Mouse (Mus musculus): ENCODE measurements around the gene 9930022D16Rik. TPM values are rescaled to one million over a fixed set of nuclear protein-coding genes. Genes with fewer than 3 reads are reported as not detected.

Gene 9930022D16Rik
- polyA plus RNA-seq, 1 experiment from 2014 or later: not detected

GRCm38 (mm10) chr11:109440641-109441040 is 26.9 kb downstream of the 9930022D16Rik start:
- 62% methylated on average over 4 of the region's 4 CpGs for WGBS
- peak overlapping the region; percentile 69; the same call in 1 of the 2 replicates for H3K4me2 ChIP-seq
- H3K4me1 ChIP-seq: peaks cover 12% of the 10 kb centered on the region
- no peaks in the 10 kb centered on the region for H3K27me3 ChIP-seq (replicated peaks)
- no peak overlapping the region for H3K27ac ChIP-seq
- no peaks in the 10 kb centered on the region for H3K9me3 ChIP-seq
- no peak overlapping the region for H3K9ac ChIP-seq
- H3K4me3 ChIP-seq: peak overlapping the region; percentile 40; the same call in 1 of the 2 replicates
- H3K36me3 ChIP-seq (replicated peaks): peaks cover 2% of the 10 kb centered on the region; the same call in 1 of the 2 replicates
- ATAC-seq (replicated peaks): no peak; the same call in 1 of the 2 replicates

GRCm38 (mm10) chr11:109441119-109441518 is 27.4 kb downstream of the 9930022D16Rik start:
- Histone ChIP-seq H3K4me1 (peaks cover 12% of the 10 kb centered on the region), H3K36me3 (replicated peaks) (no peaks in the 10 kb centered on the region), H3K4me3 (no peak overlapping the region), H3K9me3 (no peaks in the 10 kb centered on the region), H3K27ac (no peak overlapping the region), H3K9ac (no peak overlapping the region), H3K4me2 (no peak overlapping the region), H3K27me3 (replicated peaks) (no peaks in the 10 kb centered on the region)
- ATAC-seq (replicated peaks): no peak
- WGBS: 57% methylated on average over 3 of the region's 3 CpGs

DNA sequence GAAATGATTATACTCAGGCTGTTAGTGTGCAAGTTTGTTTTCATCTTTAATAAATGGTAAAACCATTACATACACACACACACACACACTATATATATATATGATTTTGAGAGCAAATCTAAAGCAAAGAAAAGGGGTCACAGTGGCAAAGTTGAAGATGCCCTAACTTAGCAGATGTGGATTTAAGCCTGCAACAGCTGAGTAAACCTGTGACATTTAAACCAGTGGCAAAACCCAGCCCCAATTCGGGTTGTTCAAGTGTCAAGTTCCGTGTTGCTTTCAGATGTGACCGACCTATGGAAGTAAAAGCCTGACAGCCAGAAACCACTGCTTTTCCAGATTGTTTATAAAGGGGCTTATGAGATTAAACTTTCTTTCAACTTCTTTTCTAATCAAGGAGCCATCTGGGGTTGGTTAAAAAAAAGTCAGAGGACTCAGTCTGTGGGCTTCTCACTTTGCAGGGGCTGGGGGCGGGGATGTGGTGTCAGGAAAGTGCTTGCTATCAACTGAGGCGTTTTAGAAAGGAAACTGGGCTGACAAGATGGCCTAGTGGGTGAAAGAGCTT is 28.5 kb downstream of the 9930022D16Rik start:
- Histone ChIP-seq H3K4me1 (peaks cover 12% of the 10 kb centered on the region), H3K9ac (no peak overlapping the region), H3K4me2 (no peak overlapping the region), H3K27ac (no peak overlapping the region), H3K27me3 (replicated peaks) (no peaks in the 10 kb centered on the region), H3K36me3 (replicated peaks) (no peaks in the 10 kb centered on the region), H3K9me3 (no peaks in the 10 kb centered on the region), H3K4me3 (no peak overlapping the region)
- WGBS: 60% methylated on average over 5 of the region's 5 CpGs
- ATAC-seq (replicated peaks): no peak

DNA sequence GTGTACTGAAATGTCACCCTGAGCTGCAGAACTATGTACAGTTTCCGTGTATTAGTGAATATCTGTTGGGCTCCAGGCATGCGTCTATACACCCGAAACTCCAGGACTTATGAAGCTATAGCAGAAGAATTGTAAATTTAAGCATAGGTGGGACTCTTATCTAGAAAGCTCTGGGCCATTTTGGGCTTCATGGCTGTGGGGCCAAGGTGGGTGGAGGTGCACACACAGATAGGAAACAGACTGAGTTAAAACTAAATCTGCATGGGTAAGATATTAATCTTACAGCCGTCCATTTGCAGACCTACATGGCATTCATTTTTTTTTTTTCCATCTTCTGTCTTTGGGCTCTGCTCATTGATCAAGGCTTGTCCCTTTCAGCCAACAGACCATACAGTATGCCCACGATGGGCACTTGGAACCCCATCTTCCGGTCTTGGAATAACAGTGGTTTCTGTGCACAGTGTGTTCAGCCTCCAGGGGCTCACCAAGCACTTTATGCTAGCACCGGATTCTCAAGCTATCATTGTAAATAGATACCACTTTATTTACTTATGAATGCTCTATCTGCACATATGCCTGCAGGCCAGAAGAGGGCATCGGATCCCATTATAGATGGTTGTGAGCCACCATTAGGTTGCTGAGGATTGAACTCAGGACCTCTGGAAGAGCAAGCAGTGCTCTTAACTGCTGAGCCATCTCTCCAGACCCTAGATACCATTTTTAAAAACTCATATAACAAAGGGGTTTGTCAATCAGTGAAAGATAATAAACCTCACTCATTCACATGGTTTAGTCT is 29.9 kb downstream of the 9930022D16Rik start:
- ATAC-seq (replicated peaks): no peak
- no peaks in the 10 kb centered on the region for H3K27me3 ChIP-seq (replicated peaks)
- WGBS: 92% methylated on average over 8 of the region's 8 CpGs
- H3K9ac ChIP-seq: no peak overlapping the region
- no peak overlapping the region for H3K4me3 ChIP-seq
- H3K36me3 ChIP-seq (replicated peaks): no peaks in the 10 kb centered on the region
- H3K4me1 ChIP-seq: peaks cover 12% of the 10 kb centered on the region
- H3K9me3 ChIP-seq: no peaks in the 10 kb centered on the region
- H3K27ac ChIP-seq: no peak overlapping the region
- H3K4me2 ChIP-seq: no peak overlapping the region

DNA sequence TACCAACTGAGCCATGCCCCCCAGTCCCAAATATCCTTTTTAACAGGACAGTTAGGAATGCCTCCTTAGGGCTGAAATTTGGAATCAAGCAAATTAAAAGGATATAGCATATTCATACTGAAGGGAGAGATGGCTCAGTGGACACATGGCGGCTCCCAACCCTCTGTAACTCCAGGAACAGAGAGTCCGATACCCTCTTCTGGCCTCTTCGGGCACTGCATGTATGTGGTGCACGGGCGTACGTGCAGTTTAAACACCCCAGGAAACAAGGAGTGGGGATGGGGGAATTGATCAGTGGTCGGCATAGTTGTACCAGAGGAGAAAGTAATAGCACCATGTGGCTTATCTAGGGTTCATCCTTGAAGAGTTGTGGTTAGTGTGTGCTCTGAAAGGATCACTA is 30.9 kb downstream of the 9930022D16Rik start:
- no peaks in the 10 kb centered on the region for H3K27me3 ChIP-seq (replicated peaks)
- H3K4me2 ChIP-seq: no peak overlapping the region
- no peak overlapping the region for H3K9ac ChIP-seq
- WGBS: 48% methylated on average over 7 of the region's 7 CpGs
- H3K4me3 ChIP-seq: no peak overlapping the region
- H3K27ac ChIP-seq: no peak overlapping the region
- no peaks in the 10 kb centered on the region for H3K36me3 ChIP-seq (replicated peaks)
- H3K9me3 ChIP-seq: no peaks in the 10 kb centered on the region
- no peak for ATAC-seq (replicated peaks)
- peaks cover 8% of the 10 kb centered on the region for H3K4me1 ChIP-seq

DNA sequence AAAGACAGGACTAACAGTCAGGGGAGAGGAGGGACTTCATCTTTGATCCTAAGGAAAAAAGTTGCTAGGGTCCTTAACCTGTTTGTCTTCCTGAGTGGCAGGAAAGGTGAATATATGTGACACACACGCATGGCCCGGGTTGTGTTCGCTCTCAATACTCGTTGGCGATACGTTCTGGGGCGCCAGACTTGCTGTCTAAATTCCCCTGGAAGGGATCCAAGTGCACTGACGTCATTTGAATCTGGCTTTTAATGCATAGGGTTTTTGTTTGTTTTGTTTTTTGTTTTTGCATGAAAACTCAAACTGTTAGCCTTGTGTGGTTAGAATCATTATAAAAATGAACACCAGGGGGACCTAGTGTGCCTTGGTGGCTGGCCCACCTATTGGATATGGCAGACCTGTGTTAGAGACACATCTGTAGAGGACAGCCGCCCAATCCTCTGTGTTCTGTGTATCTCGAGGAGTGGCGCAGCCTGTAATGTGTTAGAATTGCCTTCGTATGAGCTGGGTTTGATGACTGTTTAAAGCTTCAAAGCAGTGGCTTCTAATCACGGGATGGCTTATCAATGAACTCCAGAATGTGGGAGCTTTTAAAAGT is 31.8 kb downstream of the 9930022D16Rik start:
- H3K36me3 ChIP-seq (replicated peaks): no peaks in the 10 kb centered on the region
- no peak for ATAC-seq (replicated peaks)
- no peak overlapping the region for H3K9ac ChIP-seq
- H3K4me3 ChIP-seq: no peak overlapping the region
- H3K9me3 ChIP-seq: no peaks in the 10 kb centered on the region
- 57% methylated on average over 13 of the region's 13 CpGs for WGBS
- no peaks in the 10 kb centered on the region for H3K27me3 ChIP-seq (replicated peaks)
- H3K4me2 ChIP-seq: no peak overlapping the region
- H3K4me1 ChIP-seq: no peaks in the 10 kb centered on the region
- no peak overlapping the region for H3K27ac ChIP-seq

DNA sequence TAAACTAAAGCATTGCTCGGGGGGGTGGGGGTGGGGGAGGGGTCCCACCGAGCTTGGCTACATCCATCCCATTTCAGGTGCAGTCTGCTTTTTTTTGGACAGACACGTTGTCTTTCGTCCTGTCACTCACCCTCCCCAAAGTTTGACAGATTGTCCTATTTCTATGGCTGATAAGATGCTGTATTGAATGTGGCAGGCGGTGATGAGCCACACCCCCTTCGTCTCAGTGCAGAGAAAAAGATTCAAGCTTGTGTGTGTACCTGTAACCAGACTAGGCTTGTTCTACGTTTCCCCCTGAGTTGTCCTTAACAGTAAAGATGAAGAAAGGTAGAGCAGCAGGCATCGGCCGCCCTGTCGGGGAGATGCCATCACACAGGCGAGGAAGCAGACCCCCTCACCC is 37.5 kb downstream of the 9930022D16Rik start:
- no peaks in the 10 kb centered on the region for H3K27me3 ChIP-seq (replicated peaks)
- no peak for ATAC-seq (replicated peaks)
- no peak overlapping the region for H3K9ac ChIP-seq
- H3K9me3 ChIP-seq: no peaks in the 10 kb centered on the region
- H3K36me3 ChIP-seq (replicated peaks): no peaks in the 10 kb centered on the region
- no peak overlapping the region for H3K4me3 ChIP-seq
- no peak overlapping the region for H3K4me2 ChIP-seq
- no peaks in the 10 kb centered on the region for H3K4me1 ChIP-seq
- H3K27ac ChIP-seq: no peak overlapping the region
- 85% methylated on average over 11 of the region's 11 CpGs for WGBS

DNA sequence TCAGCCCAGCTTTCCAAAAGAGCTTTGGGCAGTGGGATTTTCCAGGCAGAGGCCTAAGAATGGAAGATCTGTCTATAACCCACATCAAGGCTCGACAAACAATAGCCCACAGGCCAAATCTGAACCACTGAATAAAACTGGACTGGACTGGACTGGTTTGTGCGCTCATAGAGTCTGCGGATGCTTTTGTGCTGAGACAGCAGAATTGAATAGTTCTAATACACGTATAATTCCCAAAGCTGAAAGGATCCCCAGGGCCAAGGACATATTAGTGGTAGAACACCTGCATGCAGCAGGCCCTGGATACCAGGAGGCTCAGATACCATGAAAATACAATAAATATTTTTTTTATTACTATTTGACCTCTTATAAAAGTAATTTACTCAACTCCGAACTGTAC is 42.5 kb downstream of the 9930022D16Rik start:
- WGBS: 79% methylated on average over 5 of the region's 5 CpGs
- Histone ChIP-seq H3K4me1 (no peaks in the 10 kb centered on the region), H3K27me3 (replicated peaks) (no peaks in the 10 kb centered on the region), H3K4me2 (no peak overlapping the region), H3K9ac (no peak overlapping the region), H3K36me3 (replicated peaks) (no peaks in the 10 kb centered on the region), H3K9me3 (no peaks in the 10 kb centered on the region), H3K4me3 (no peak overlapping the region), H3K27ac (no peak overlapping the region)
- no peak for ATAC-seq (replicated peaks)

- H3K4me2 ChIP-seq: no peak overlapping the region
- no peak overlapping the region for H3K27ac ChIP-seq
- H3K27me3 ChIP-seq (replicated peaks): no peaks in the 10 kb centered on the region
- no peak overlapping the region for H3K9ac ChIP-seq
- ATAC-seq (replicated peaks): no peak
- no peaks in the 10 kb centered on the region for H3K36me3 ChIP-seq (replicated peaks)
- H3K4me1 ChIP-seq: no peaks in the 10 kb centered on the region
- WGBS: 94% methylated on average over 11 of the region's 11 CpGs
- no peak overlapping the region for H3K4me3 ChIP-seq
- H3K9me3 ChIP-seq: no peaks in the 10 kb centered on the region
These were observed 44.4 kb downstream of the 9930022D16Rik start for GRCm38 (mm10) chr11:109458165-109458564.

- no peaks in the 10 kb centered on the region for H3K36me3 ChIP-seq (replicated peaks)
- no peaks in the 10 kb centered on the region for H3K4me1 ChIP-seq
- H3K27ac ChIP-seq: no peak overlapping the region
- no peaks in the 10 kb centered on the region for H3K9me3 ChIP-seq
- no peak for ATAC-seq (replicated peaks)
- WGBS: 76% methylated on average over 5 of the region's 5 CpGs
- no peak overlapping the region for H3K4me2 ChIP-seq
- H3K4me3 ChIP-seq: no peak overlapping the region
- no peaks in the 10 kb centered on the region for H3K27me3 ChIP-seq (replicated peaks)
- H3K9ac ChIP-seq: no peak overlapping the region
These were observed 46.9 kb downstream of the 9930022D16Rik start for GRCm38 (mm10) chr11:109460586-109460985.

GRCm38 (mm10) chr11:109465068-109465467 is 51.4 kb downstream of the 9930022D16Rik start:
- H3K4me2 ChIP-seq: no peak overlapping the region
- H3K27me3 ChIP-seq (replicated peaks): no peaks in the 10 kb centered on the region
- no peaks in the 10 kb centered on the region for H3K9me3 ChIP-seq
- no peak overlapping the region for H3K9ac ChIP-seq
- WGBS: 93% methylated on average over 4 of the region's 4 CpGs
- H3K36me3 ChIP-seq (replicated peaks): no peaks in the 10 kb centered on the region
- ATAC-seq (replicated peaks): no peak
- no peak overlapping the region for H3K4me3 ChIP-seq
- no peaks in the 10 kb centered on the region for H3K4me1 ChIP-seq
- H3K27ac ChIP-seq: no peak overlapping the region

GRCm38 (mm10) chr11:109466987-109467386 is 53.3 kb downstream of the 9930022D16Rik start:
- Histone ChIP-seq H3K9ac (no peak overlapping the region), H3K36me3 (replicated peaks) (no peaks in the 10 kb centered on the region), H3K4me3 (no peak overlapping the region), H3K9me3 (no peaks in the 10 kb centered on the region), H3K27me3 (replicated peaks) (peaks cover 9% of the 10 kb centered on the region), H3K27ac (no peak overlapping the region), H3K4me2 (no peak overlapping the region), H3K4me1 (peaks cover 7% of the 10 kb centered on the region)
- 94% methylated on average over 8 of the region's 8 CpGs for WGBS
- no peak for ATAC-seq (replicated peaks)
